15 mouse cellular contexts compared by ENCODE assay signal in the genomic region with DNA sequence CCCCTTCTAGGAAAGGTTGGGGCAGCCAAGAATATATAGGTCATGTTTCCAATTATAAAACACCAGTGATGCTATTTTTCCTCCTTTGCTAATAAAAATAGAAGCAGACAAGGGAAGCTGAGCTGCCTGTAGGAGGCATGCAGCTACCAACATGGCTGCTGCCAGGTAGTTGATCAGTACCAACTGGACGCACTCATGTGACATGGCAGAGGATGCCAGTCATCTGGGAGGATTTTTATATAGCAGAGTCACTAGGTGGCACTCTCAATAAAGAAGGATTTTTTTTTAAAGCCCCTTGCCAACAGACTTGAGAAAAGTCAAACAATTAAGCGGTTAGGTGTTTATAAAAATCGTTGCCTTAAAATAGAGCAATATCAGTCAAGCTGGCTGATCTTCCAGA.
DNase-seq lines count a peak whose midpoint lies in the region; ATAC-seq and TF ChIP-seq lines count a peak whose summit lies in the region.
"Had no signal": no experiment of that assay in that cellular context is flagged by ENCODE, and none has a peak within 500 bp of the region (broad histone marks: within the 10 kb centered on the region; RNA-seq: fewer than 3 reads in every experiment).

No protein-coding gene starts in this region.

- no peak overlapping the region for H3K4me3 ChIP-seq in heart, adult 2 months
- no peak overlapping the region for H3K4me3 ChIP-seq in heart, embryonic 12.5 days
- no peak overlapping the region for H3K4me3 ChIP-seq in limb, embryonic 12.5 days (replicated peaks)
- H3K4me3 ChIP-seq in limb, embryonic 10.5 days: no peak overlapping the region
- H3K4me3 ChIP-seq in stomach, postnatal 0 days (ENCODE audit: low read depth, low read length): no peak overlapping the region
- H3K4me3 ChIP-seq in hindbrain, embryonic 16.5 days (ENCODE audit: low read length): no peak overlapping the region
- H3K4me3 ChIP-seq: forebrain, embryonic 10.5 days; lung, embryonic 15.5 days; megakaryocyte, embryonic 14.5 days; myocyte had no signal

- peak; percentile 12 for DNase-seq in cerebellum, adult 9-10 months
- no peak for DNase-seq in cerebellum, adult 11 months
- DNase-seq in heart, adult 2 months: peak; percentile 20 to 41
- no peak for DNase-seq in limb, embryonic 10.5 days (ENCODE audit: low spot score)
- no peak for DNase-seq in stomach, postnatal 0 days (ENCODE audit: low spot score)
- DNase-seq: liver; right cerebral cortex, postnatal 25 days had no signal

- no peak for TF ChIP-seq EP300 in heart, adult 2 months (IDR thresholded peaks at IDR 0.05; ENCODE audit: insufficient read depth, low read depth, low read length)
- no peak for TF ChIP-seq EP300 in stomach, postnatal 0 days (optimal IDR thresholded peaks at IDR 0.05)

- ATAC-seq in heart, embryonic 12.5 days (ENCODE audit: insufficient number of reproducible peaks, low FRiP score): no peak
- ATAC-seq in limb, embryonic 12.5 days (ENCODE audit: insufficient number of reproducible peaks, insufficient read depth, low FRiP score, low TSS enrichment, low read depth): no peak
- ATAC-seq in stomach, postnatal 0 days (ENCODE audit: low FRiP score, low TSS enrichment): no peak
- no peak for ATAC-seq in hindbrain, embryonic 16.5 days

- no peaks in the 10 kb centered on the region for H3K27me3 ChIP-seq in heart, adult 2 months (ENCODE audit: control insufficient read depth, insufficient read depth, low read length)
- H3K27me3 ChIP-seq in heart, embryonic 12.5 days (replicated peaks): no peaks in the 10 kb centered on the region
- no peaks in the 10 kb centered on the region for H3K27me3 ChIP-seq in limb, embryonic 12.5 days
- H3K27me3 ChIP-seq in limb, embryonic 10.5 days (ENCODE audit: low read depth, poor library complexity, severe bottlenecking): no peaks in the 10 kb centered on the region
- no peaks in the 10 kb centered on the region for H3K27me3 ChIP-seq in stomach, postnatal 0 days (ENCODE audit: control insufficient read depth, insufficient read depth, low read length)
- no peaks in the 10 kb centered on the region for H3K27me3 ChIP-seq in hindbrain, embryonic 16.5 days (replicated peaks; ENCODE audit: control insufficient read depth, insufficient read depth, low read length)
- H3K27me3 ChIP-seq: lung, embryonic 15.5 days had no signal

- H3K4me2 ChIP-seq in heart, embryonic 12.5 days: no peak overlapping the region
- no peak overlapping the region for H3K4me2 ChIP-seq in limb, embryonic 12.5 days
- no peak overlapping the region for H3K4me2 ChIP-seq in stomach, postnatal 0 days (replicated peaks; ENCODE audit: low read depth)
- no peak overlapping the region for H3K4me2 ChIP-seq in hindbrain, embryonic 16.5 days (ENCODE audit: low read length)
- H3K4me2 ChIP-seq: hindbrain, embryonic 14.5 days; lung, embryonic 15.5 days had no signal

- intact Hi-C loops in heart, adult 2 months (cut with DNase I): no loop called here

- TF ChIP-seq CTCF in heart, adult 2 months (IDR thresholded peaks at IDR 0.05): peak; percentile 57
- TF ChIP-seq CTCF in stomach, postnatal 0 days (IDR thresholded peaks at IDR 0.05; ENCODE audit: low read depth): peak; percentile 19

- no peak overlapping the region for H3K9ac ChIP-seq in heart, adult 2 months (ENCODE audit: low read depth, low read length)
- no peak overlapping the region for H3K9ac ChIP-seq in heart, embryonic 12.5 days
- H3K9ac ChIP-seq in limb, embryonic 12.5 days (replicated peaks): no peak overlapping the region
- H3K9ac ChIP-seq in stomach, postnatal 0 days (ENCODE audit: low read length): no peak overlapping the region
- H3K9ac ChIP-seq in hindbrain, embryonic 16.5 days (ENCODE audit: low read depth, low read length): no peak overlapping the region
- H3K9ac ChIP-seq: hindbrain, embryonic 14.5 days; lung, embryonic 15.5 days had no signal

- peak overlapping the region; percentile 68 for H3K27ac ChIP-seq in heart, adult 2 months
- H3K27ac ChIP-seq in heart, embryonic 12.5 days (ENCODE audit: poor library complexity, severe bottlenecking): no peak overlapping the region
- H3K27ac ChIP-seq in limb, embryonic 12.5 days: peak overlapping the region; percentile 9; the same call in 1 of the 2 replicates
- no peak overlapping the region for H3K27ac ChIP-seq in limb, embryonic 10.5 days
- no peak overlapping the region for H3K27ac ChIP-seq in stomach, postnatal 0 days (replicated peaks)
- no peak overlapping the region for H3K27ac ChIP-seq in hindbrain, embryonic 16.5 days (ENCODE audit: low read depth, low read length)
- H3K27ac ChIP-seq: forebrain, embryonic 10.5 days; hindbrain, embryonic 14.5 days; lung, embryonic 15.5 days had no signal

- no peaks in the 10 kb centered on the region for H3K9me3 ChIP-seq in heart, embryonic 12.5 days (replicated peaks)
- H3K9me3 ChIP-seq in limb, embryonic 12.5 days: no peaks in the 10 kb centered on the region
- H3K9me3 ChIP-seq in limb, embryonic 10.5 days (replicated peaks): no peaks in the 10 kb centered on the region
- no peaks in the 10 kb centered on the region for H3K9me3 ChIP-seq in stomach, postnatal 0 days (ENCODE audit: control insufficient read depth, low read length)
- no peaks in the 10 kb centered on the region for H3K9me3 ChIP-seq in hindbrain, embryonic 16.5 days (ENCODE audit: control insufficient read depth, low read length)
- H3K9me3 ChIP-seq: forebrain, embryonic 10.5 days; lung, embryonic 15.5 days; megakaryocyte, embryonic 14.5 days had no signal

- H3K4me1 ChIP-seq in heart, adult 2 months (ENCODE audit: control insufficient read depth, insufficient read depth, low read length): peaks cover 9% of the 10 kb centered on the region
- H3K4me1 ChIP-seq in heart, embryonic 12.5 days (replicated peaks): peaks cover 7% of the 10 kb centered on the region
- peaks cover 11% of the 10 kb centered on the region for H3K4me1 ChIP-seq in limb, embryonic 12.5 days (replicated peaks)
- H3K4me1 ChIP-seq in limb, embryonic 10.5 days: peaks cover 6% of the 10 kb centered on the region; the same call in 1 of the 2 replicates
- H3K4me1 ChIP-seq in stomach, postnatal 0 days (replicated peaks; ENCODE audit: control insufficient read depth, insufficient read depth): no peaks in the 10 kb centered on the region
- H3K4me1 ChIP-seq in hindbrain, embryonic 16.5 days (ENCODE audit: control insufficient read depth, insufficient read depth, low read depth, low read length): no peaks in the 10 kb centered on the region
- H3K4me1 ChIP-seq: lung, embryonic 15.5 days had no signal

- 62% methylated on average over 3 of the region's 3 CpGs for WGBS in heart, adult 2 months
- WGBS in heart, embryonic 12.5 days: 85% methylated on average over 3 of the region's 3 CpGs
- 89% methylated on average over 3 of the region's 3 CpGs for WGBS in limb, embryonic 12.5 days
- 93% methylated on average over 3 of the region's 3 CpGs for WGBS in limb, embryonic 10.5 days
- 68% methylated on average over 3 of the region's 3 CpGs for WGBS in stomach, postnatal 0 days
- 83% methylated on average over 3 of the region's 3 CpGs for WGBS in hindbrain, embryonic 16.5 days

- H3K79me2 ChIP-seq in heart, adult 2 months (replicated peaks; ENCODE audit: control insufficient read depth, insufficient read depth, low read length): no peaks in the 10 kb centered on the region

- TF ChIP-seq POLR2A in heart, adult 2 months (IDR thresholded peaks at IDR 0.05; ENCODE audit: insufficient read depth, low read depth, low read length): no peak

- no peaks in the 10 kb centered on the region; the same call in 1 of the 2 replicates for H3K36me3 ChIP-seq in heart, adult 2 months (ENCODE audit: control insufficient read depth, insufficient read depth, low read length)
- H3K36me3 ChIP-seq in heart, embryonic 12.5 days: no peaks in the 10 kb centered on the region
- no peaks in the 10 kb centered on the region for H3K36me3 ChIP-seq in limb, embryonic 12.5 days
- no peaks in the 10 kb centered on the region for H3K36me3 ChIP-seq in limb, embryonic 10.5 days
- no peaks in the 10 kb centered on the region for H3K36me3 ChIP-seq in stomach, postnatal 0 days (ENCODE audit: control insufficient read depth, insufficient read depth, low read length)
- H3K36me3 ChIP-seq in hindbrain, embryonic 16.5 days (ENCODE audit: control insufficient read depth, insufficient read depth, low read length): no peaks in the 10 kb centered on the region
- H3K36me3 ChIP-seq: forebrain, embryonic 10.5 days; lung, embryonic 15.5 days had no signal

Comparison
In these comparisons a context has a peak if more than half of its experiments do, and no peak if none do; other contexts are left out.
1. DNase-seq: peak in cerebellum, adult 9-10 months (single experiment) and heart, adult 2 months (2 of 2); none in cerebellum, adult 11 months (single experiment), limb, embryonic 10.5 days (single experiment) and stomach, postnatal 0 days (single experiment).
2. H3K27ac ChIP-seq: peak in heart, adult 2 months (single experiment) and limb, embryonic 12.5 days (single experiment); none in heart, embryonic 12.5 days (single experiment), limb, embryonic 10.5 days (single experiment), stomach, postnatal 0 days (single experiment) and hindbrain, embryonic 16.5 days (single experiment).